Mouse (Mus musculus) limb, embryonic 14.5 days (tissue): ENCODE results near the gene Sdk1. TPM values are rescaled to one million over a fixed set of nuclear protein-coding genes. Genes with fewer than 3 reads are reported as not detected.

ENCODE experiments used
- ATAC-seq: fragments of 200-750 bp; cut with Nextera tagmentation; 2 replicates; pipeline ENCODE4 v1.8.0; 2017; ENCODE audit warnings: low read depth, moderate number of reproducible peaks, moderate TSS enrichment; ENCODE audit not compliant: low FRiP score
- DNase-seq: peaks from one replicate; pipeline ENCODE4 v3.0.0-alpha.2; 2015; ENCODE audit warnings: low spot score
- H3K27ac ChIP-seq: fragments of 300-500 bp; sonication (generic); replicated peaks from 2 replicates; pipeline ENCODE4 v1.5.1; 2014; ENCODE audit warnings: low read depth, mild to moderate bottlenecking, low read length, moderate library complexity, mixed read lengths
- H3K27me3 ChIP-seq: fragments of 300-500 bp; sonication (generic); 2 replicates; pipeline ENCODE4 v1.6.1; 2014; ENCODE audit warnings: low read length, mixed read lengths; ENCODE audit not compliant: control insufficient read depth, insufficient read depth
- H3K36me3 ChIP-seq: fragments of 300-500 bp; sonication (generic); 2 replicates; pipeline ENCODE4 v1.6.1; 2014; ENCODE audit warnings: mild to moderate bottlenecking, low read length, moderate library complexity, mixed read lengths; ENCODE audit not compliant: control insufficient read depth, insufficient read depth
- H3K4me1 ChIP-seq: fragments of 300-500 bp; sonication (generic); 2 replicates; pipeline ENCODE4 v1.6.1; 2014; ENCODE audit warnings: antibody characterized with exemption, low read length, mixed read lengths; ENCODE audit not compliant: control insufficient read depth, insufficient read depth
- H3K4me2 ChIP-seq: fragments of 300-500 bp; sonication (generic); replicated peaks from 2 replicates; pipeline ENCODE4 v1.6.1; 2014; ENCODE audit warnings: low read depth, mild to moderate bottlenecking, low read length, moderate library complexity; ENCODE audit not compliant: severe bottlenecking
- H3K4me3 ChIP-seq: fragments of 300-500 bp; sonication (generic); replicated peaks from 2 replicates; pipeline ENCODE4 v1.5.1; 2014; ENCODE audit warnings: low read length
- H3K9ac ChIP-seq: fragments of 300-500 bp; sonication (generic); 2 replicates; pipeline ENCODE4 v1.6.1; 2014; ENCODE audit warnings: mild to moderate bottlenecking, low read depth, low read length, moderate library complexity; ENCODE audit not compliant: severe bottlenecking
- H3K9me3 ChIP-seq: fragments of 300-500 bp; sonication (generic); 2 replicates; pipeline ENCODE4 v1.6.1; 2016; ENCODE audit warnings: low read length; ENCODE audit not compliant: control insufficient read depth
- POLR2A ChIP-seq: fragments of 200-500 bp; IDR thresholded peaks from 2 replicates; pipeline ENCODE4 v1.8.0; 2012; ENCODE audit warnings: inconsistent platforms, mild to moderate bottlenecking, moderate library complexity, borderline replicate concordance; ENCODE audit not compliant: insufficient read depth, insufficient read length; ENCODE audit errors: extremely low read depth
- WGBS: fragments of 180-500 bp; shearing (Covaris S2); extraction: QIAGEN DNeasy Blood & Tissue Kit; methylation state at CpG from one replicate; pipeline ENCODE4 v1.1.7; 2014; 5-methylcytosine and 5-hydroxymethylcytosine counted together
- polyA plus RNA-seq, 2 experiments: library from polyadenylated mRNA; depleted of rRNA in 1 of 2; stranded (reverse) in 1 of 2; unstranded in 1 of 2; fragments of >200 nt; fragmentation: Nextera tagmentation in 1 of 2; extraction: Ambion mirVana in 1 of 2; gene quantifications; 2 replicates each; pipeline versions ENCODE4 v1.2.1 to v1.2.3; 2012 to 2014

The Sdk1 gene
- polyA plus RNA-seq, 2 experiments = 2.8 to 7.2 TPM

DNA sequence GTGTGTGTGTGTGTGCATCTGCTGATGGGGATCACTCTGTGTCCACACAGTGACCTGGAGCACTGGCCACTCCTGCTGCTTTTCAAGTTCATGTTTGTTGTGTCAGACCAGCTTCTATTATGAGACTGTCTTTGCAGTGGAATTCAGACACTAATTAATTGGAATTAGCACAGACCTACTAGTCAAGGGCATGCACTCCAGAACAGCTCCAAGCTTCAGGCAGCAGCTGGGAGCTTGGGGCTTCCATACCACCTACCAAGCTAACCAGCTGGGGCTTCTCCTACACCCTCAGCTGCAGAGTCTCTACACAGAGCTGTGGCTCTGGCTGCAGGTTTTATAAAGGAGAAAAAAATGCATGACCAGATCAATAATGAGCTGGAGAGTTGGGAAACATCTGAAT, 729.8 kb downstream of the Sdk1 start:
- H3K4me3 ChIP-seq = no peak overlapping the region
- no peak for TF ChIP-seq POLR2A
- H3K27me3 ChIP-seq = no peaks in the 10 kb centered on the region
- no peak overlapping the region for H3K9ac ChIP-seq
- ATAC-seq (no peak), DNase-seq (no peak)
- H3K9me3 ChIP-seq = no peaks in the 10 kb centered on the region
- H3K27ac ChIP-seq = no peak overlapping the region
- H3K4me1 ChIP-seq = no peaks in the 10 kb centered on the region
- no peak overlapping the region for H3K4me2 ChIP-seq
- H3K36me3 ChIP-seq = no peaks in the 10 kb centered on the region

DNA sequence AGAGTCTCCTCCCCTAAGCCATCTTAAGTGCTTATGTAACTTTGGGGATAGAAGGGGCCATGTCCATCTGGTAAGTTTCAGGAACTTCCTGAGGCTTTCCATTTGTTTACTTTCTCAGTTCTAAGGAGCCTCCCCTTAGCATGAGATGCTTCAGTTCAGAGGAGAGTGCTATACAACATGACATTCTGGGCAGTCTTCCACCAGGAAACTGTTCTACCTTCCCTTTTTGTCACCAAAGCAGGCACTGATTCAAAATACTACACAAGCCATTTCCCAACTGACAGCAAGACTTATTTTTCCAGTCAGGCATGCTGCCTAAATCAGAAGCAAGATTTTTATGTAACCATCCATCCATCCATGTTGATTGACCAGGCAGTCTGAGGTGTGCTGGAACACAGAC, 738.2 kb downstream of the Sdk1 start:
- H3K27me3 ChIP-seq = no peaks in the 10 kb centered on the region
- H3K27ac ChIP-seq = no peak overlapping the region
- H3K36me3 ChIP-seq = no peaks in the 10 kb centered on the region
- TF ChIP-seq POLR2A = no peak
- ATAC-seq (no peak), DNase-seq (no peak)
- H3K4me2 ChIP-seq = no peak overlapping the region
- no peaks in the 10 kb centered on the region for H3K4me1 ChIP-seq
- no peak overlapping the region for H3K9ac ChIP-seq
- no peaks in the 10 kb centered on the region for H3K9me3 ChIP-seq
- H3K4me3 ChIP-seq = no peak overlapping the region

DNA sequence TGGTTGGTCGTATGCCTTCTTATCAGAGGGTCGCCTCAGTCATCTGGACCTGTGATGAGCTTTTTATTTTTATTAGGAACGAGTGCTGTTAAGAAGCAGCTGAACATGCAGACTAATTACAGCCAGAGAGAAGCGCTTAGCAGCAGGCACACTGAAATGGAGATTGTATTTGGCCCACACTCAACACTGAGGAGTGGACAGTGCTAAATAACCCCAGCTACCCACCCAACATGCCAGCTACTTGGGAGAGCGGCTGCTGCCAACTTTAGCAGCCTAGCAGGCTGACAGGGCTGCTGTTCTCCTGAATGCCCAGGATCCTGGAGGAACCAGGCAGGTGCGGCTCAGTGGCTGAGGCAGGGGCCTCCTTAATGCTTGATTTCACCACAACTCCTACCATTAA, 739.5 kb downstream of the Sdk1 start:
- Histone ChIP-seq H3K4me2 (no peak overlapping the region), H3K36me3 (no peaks in the 10 kb centered on the region), H3K4me3 (no peak overlapping the region), H3K27ac (no peak overlapping the region), H3K4me1 (no peaks in the 10 kb centered on the region), H3K9ac (no peak overlapping the region), H3K9me3 (no peaks in the 10 kb centered on the region), H3K27me3 (no peaks in the 10 kb centered on the region)
- DNase-seq (no peak), ATAC-seq (no peak)
- no peak for TF ChIP-seq POLR2A
- 64% methylated on average over 6 of the region's 6 CpGs for WGBS

GRCm38 (mm10) chr5:141984322-141984721, 743.0 kb downstream of the Sdk1 start:
- Histone ChIP-seq H3K4me2 (no peak overlapping the region), H3K9me3 (no peaks in the 10 kb centered on the region), H3K4me1 (no peaks in the 10 kb centered on the region), H3K9ac (no peak overlapping the region), H3K27me3 (no peaks in the 10 kb centered on the region), H3K4me3 (no peak overlapping the region), H3K27ac (no peak overlapping the region), H3K36me3 (no peaks in the 10 kb centered on the region)
- ATAC-seq (no peak), DNase-seq (no peak)
- TF ChIP-seq POLR2A = no peak
- WGBS = 77% methylated on average over 4 of the region's 4 CpGs

- Histone ChIP-seq H3K4me1 (no peaks in the 10 kb centered on the region), H3K9me3 (no peaks in the 10 kb centered on the region), H3K27ac (no peak overlapping the region), H3K4me2 (no peak overlapping the region), H3K4me3 (no peak overlapping the region), H3K36me3 (no peaks in the 10 kb centered on the region), H3K9ac (no peak overlapping the region), H3K27me3 (no peaks in the 10 kb centered on the region)
- ATAC-seq (peak; percentile 63; the same call in 1 of the 2 replicates), DNase-seq (peak; percentile 83)
- WGBS = 5% methylated on average over 8 of the region's 8 CpGs
- TF ChIP-seq POLR2A = no peak
Measured at GRCm38 (mm10) chr5:141985003-141985402, 743.7 kb downstream of the Sdk1 start.

DNA sequence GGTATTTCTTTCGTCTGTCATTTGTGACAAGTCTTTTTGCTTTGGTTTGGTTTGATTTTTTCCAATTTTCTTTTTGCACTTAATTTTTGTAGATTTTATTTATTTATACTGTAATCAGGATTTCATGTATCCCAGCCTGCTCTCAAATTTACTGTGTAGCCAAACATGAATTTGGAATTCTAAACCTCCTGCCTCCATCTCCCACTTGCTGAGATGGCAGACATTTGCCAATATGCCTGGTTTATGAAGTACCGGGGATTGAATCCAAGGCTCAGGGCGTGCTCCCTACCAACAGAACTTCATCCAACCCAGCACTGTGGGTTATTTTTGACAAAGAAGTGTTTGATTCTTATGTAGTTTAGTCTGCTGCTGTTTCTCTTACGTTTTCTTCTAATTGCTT, 744.3 kb downstream of the Sdk1 start:
- no peak for TF ChIP-seq POLR2A

More for the DNA sequence above, 744.3 kb downstream of the Sdk1 start:
- no peak for DNase-seq
- H3K4me2 ChIP-seq = no peak overlapping the region
- H3K9me3 ChIP-seq = no peaks in the 10 kb centered on the region
- H3K4me1 ChIP-seq = no peaks in the 10 kb centered on the region
- no peaks in the 10 kb centered on the region for H3K36me3 ChIP-seq
- ATAC-seq = no peak
- no peak overlapping the region for H3K27ac ChIP-seq
- 87% methylated on average over 4 of the region's 4 CpGs for WGBS
- H3K9ac ChIP-seq = no peak overlapping the region
- no peak overlapping the region for H3K4me3 ChIP-seq
- no peaks in the 10 kb centered on the region for H3K27me3 ChIP-seq
